Mouse (Mus musculus) adrenal gland, adult (tissue): ENCODE measurements around the gene Igsf3.
A peak's percentile ranks its signal among the peaks of the same experiment; 100 is the strongest.

Experiments used
- DNase-seq, 2 experiments: peaks; one replicate each; pipeline ENCODE4 v3.0.0; 2022 to 2023; ENCODE audit warnings: low spot score in 1 of 2; ENCODE audit not compliant: inconsistent age in 2 of 2

Igsf3 gene

DNA sequence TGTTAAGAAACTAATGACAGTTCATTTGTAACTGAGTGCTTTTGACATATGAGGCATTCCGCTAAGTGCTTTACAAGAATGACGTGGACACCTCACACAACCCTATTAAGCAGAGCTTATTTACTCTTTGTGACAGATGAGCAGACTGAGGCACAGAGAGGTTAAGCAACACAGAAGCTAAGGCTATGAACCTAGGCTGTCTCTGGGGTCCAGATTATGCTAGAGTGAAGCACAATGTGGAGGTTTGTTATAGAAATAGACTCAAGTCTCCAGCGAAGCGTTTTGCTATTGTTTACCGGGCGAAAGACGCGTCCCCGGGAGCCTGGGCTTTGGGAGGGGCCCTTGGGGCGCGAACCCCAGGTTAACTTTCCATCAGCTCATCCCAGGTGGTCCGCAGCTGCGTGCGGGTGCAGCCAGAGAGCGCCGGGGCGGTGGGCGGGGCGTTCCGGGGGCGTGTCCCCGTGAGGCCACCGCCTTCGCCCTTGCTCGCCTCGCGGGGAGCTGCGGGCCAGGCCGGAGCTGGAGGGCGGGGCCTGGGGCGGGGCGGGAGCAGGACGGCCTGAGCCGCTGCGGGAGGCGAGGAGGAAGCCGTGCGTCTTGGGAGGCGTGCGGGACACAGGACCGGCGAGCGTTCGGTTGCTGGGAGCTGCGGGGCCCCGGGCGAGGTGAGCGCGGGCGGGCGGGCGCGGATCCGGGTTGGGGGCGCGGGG is at the start of gene Igsf3:
Igsf3 (plus strand) TSS at position 546 of the 710 bp plus-strand sequence.
- DNase-seq = peak; percentile 90 to 94

DNA sequence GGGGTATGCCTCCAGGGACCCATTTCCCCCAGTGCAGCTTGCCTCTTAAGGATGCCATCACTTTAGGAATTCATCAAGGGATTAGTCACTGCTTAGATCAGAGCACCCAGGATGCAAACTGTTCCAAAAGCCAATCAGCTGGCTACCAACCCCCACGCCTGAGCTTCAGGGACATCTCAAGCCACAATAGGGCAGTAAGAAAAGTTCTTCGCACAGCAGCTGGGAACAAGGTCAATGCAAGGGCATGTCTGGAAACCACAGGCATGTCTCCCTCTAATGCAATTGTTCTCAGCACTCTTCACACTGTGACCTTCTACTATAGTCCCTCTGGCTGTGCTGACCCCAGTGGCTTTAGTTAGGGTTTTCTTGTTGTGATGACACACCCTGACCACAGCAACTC is 49.6 kb upstream of the Igsf3 start:
- peak in 1 of 2 experiments; percentile 15 for DNase-seq

DNA sequence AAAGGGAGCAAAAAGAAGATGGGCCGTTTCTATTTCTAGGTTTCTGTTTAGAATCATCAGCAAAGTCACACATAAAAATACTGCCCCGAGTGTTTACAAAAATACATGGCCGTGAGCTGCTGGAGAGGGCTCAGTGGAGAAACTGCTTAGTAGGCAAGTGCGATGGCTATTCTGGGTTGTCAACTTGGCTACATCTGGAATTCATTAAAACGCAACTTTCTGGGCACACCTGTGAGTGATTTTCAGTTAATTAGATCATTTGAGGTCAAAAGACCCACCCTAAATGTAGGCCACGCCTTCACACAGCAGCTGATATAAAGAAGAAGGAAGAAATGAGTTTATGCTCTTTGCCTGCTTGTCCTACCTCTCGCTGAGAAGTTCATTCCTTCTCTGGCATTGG is 48.3 kb upstream of the Igsf3 start:
- DNase-seq = no peak

DNA sequence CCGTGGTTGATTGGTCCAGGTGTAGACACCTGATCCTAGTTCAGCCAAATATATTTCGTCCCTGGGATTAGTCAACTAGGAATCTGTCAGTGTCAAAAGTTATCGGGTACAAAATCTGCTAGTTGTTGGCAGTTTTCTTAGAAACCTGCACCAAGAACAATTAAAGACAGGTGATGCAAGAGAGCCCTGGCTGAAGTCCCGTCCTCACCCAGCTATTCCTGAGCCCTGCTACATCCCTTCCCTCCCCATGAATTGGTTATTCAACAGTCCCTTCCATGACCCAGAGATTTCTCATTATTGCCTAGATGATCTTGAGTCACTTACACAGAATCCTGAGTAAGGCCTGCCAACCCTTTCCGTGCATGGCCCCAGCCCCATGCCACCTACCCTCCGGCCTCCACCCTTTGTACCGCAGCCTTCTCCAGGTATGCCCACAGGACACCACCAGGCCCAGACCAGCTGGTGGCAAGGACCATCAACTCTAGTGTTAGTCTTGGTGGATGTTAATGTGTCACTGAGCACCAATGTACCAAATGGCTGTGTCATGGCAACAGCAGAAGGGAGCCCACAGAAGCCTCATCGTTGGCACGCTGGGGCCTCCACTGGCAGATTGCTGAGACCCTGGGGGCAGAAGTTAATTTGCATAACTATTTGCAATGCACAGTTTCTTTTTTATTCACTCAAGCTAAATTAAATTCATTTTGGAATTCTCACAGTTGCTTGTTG is 33.5 kb upstream of the Igsf3 start:
- DNase-seq = no peak

DNA sequence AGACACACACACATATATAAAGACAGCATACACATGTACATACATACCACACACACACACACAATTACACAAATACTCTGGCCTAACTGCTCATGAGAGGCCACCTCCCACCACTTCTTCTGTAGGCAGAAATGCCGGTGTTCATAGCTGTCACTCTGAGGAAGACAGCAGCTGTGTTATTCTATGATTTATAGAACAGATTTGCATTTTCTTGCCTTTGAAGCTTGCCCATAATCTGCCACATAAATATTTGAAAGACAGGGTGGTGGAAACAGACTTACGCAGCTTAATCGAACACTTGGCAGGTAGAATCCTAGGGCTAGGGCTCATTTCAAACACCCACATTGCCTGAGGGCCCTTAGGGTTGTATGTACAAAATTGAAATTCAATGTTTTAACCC is 32.6 kb upstream of the Igsf3 start:
- DNase-seq = no peak

DNA sequence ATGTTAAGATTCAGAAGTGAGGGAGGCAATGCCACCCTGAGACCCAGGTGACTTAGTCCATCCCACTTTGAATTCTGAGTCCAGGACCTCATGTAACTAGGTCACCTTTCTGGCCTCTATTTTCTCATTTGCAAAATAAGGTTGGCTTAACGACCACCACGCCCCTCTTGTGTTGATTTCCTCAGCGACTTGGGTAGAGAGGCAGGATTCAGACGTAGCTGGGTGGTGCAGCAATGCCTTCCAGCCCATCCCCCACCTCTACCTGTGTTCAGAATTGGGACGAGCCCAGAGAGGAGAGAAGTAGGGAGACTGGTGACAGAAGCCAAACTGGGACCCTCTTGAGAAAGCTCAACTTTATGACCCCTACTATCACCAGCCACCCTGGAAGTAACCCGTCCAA is 31.6 kb upstream of the Igsf3 start:
- no peak for DNase-seq

DNA sequence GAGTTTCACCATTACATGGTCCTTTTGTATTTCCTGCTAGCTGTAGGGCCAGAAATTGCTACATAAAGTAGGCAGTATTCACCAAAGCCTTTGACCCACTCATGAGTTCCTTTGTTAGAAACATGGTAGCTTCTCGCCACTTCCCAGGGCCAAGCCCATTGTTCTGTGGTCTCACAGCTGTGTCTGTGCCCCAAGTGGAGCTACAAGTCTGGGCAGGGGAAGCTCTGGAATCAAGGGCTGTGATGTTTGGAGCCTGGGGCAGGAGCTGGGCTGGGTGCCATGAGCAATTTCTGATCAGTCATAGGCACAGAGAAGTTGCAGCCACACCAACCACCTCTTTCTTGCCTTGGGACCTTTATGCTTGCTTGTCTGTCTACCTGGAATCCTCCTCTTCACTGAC is 30.1 kb upstream of the Igsf3 start:
- no peak for DNase-seq

DNA sequence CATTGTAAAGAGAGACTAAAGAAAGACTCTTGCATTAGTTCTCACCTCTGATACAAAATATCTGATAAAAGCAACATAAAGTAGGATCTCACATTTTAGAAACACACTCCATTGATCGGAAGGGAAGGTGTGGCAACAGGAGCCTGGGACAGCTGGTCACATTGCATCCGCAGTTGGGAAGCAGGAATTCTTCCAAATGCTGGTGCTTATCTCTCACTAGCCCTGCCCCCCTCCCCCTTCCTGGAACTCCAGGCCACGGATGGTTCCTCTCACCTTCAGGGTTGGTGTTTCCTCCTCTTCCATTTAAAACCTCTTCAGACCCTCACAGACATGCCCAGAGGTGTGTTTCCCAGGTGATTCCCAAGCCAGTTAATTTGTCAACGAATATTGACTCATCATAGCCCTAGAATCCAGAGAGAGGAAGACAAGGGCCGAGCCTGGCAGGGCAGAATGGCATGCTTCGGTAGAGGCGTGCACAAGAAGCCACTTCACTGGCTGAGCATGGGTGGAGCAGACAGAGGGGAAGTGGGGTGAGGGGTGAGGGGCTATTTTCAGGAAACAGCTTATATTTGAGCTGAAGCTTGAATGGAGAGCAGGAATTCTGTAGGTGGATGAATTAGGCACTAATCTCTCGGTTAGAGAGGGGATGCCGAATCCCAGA is 28.3 kb upstream of the Igsf3 start:
- no peak for DNase-seq

DNA sequence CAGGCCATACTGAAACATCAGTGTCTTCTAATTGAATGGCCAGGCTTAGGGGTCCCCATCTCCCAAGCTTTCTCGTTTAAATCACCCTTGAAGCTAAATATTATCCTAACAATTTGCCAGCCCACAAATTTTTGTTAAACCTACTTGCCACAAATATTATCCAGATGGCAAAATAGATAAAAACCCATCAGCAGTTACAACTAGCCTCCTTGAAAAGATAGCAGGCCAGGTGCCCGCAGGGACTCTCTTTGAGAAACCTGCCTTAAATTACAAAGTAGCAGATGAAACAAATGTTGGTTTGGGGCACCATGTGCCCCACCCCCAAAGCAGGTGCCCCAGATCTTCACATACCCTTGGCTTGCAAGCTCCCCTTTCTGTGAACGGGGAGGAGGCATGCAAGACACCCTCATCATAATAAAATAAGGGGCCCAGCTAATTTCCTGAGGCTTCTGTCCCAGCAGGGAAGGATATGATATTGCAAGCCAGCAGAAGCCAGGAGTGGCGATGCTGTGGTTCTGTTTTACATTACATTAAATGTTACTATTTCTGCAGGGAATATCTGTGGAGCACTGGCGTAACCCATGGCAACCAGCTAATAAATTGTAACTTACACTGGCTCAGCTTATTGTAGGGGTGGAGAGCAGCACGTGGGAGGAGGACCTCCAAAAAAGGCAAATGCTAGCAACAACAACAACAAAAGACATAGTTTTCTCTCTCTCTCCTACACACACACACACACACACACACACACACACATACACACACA is 27.2 kb upstream of the Igsf3 start:
- no peak for DNase-seq

DNA sequence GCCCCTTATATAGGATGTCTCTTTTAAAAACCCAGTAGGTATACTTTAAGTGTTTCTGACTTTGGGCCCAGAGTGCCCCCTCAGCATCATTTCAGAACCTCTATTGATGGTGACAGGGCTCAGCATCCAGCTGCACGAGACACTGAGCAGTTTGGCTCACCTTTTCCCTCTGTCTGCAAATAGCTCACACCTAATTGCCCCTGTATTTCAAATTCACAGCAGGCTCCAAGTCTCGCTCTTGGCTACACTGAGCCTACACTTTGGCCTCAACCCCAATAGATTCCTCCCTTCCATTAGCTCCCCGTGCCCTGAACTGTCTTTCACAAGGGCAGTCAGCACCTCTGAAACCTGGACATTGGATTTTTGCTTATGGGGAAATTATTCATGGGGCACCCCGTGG is 26.5 kb upstream of the Igsf3 start:
- no peak for DNase-seq

DNA sequence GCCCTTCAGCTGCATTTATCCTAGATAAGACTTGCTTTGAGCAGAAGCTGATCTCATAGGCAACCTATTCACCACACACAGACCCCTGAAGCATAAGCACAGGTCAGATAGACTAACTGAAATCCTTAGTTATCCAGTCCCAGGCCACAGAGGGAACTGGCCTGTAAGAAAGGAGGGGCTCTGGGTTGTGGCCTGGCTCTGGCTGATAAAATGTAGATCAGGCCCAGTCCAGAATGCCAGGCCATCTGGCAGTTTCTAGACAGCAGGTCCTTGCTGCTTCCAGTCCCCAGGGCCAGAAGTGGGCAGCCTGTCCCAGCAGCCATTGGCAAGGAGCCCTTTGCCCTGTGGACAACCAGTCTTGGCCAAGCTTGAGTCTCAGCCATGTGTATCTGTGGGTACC is 22.4 kb upstream of the Igsf3 start:
- peak in 1 of 2 experiments; percentile 53 for DNase-seq

DNA sequence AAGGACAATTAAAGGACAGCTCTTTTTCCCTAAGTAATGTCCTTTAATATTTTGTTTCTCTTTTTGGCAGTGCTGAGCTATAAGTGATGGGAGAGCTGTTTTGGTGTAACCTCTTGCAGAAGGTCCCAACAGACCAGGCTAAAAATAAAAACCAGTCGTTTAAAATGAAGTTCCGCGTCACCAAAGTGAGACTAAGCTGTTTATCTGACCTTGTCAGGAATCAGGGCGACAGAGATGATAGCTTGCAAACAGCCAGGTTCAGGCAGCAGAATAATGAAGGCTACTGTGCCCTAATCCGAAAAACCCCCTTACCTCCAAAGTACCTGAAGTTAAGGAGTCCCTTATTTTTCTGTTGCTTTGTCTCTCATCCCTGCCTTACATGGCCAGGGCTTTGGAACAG is 21.2 kb upstream of the Igsf3 start:
- DNase-seq = no peak

DNA sequence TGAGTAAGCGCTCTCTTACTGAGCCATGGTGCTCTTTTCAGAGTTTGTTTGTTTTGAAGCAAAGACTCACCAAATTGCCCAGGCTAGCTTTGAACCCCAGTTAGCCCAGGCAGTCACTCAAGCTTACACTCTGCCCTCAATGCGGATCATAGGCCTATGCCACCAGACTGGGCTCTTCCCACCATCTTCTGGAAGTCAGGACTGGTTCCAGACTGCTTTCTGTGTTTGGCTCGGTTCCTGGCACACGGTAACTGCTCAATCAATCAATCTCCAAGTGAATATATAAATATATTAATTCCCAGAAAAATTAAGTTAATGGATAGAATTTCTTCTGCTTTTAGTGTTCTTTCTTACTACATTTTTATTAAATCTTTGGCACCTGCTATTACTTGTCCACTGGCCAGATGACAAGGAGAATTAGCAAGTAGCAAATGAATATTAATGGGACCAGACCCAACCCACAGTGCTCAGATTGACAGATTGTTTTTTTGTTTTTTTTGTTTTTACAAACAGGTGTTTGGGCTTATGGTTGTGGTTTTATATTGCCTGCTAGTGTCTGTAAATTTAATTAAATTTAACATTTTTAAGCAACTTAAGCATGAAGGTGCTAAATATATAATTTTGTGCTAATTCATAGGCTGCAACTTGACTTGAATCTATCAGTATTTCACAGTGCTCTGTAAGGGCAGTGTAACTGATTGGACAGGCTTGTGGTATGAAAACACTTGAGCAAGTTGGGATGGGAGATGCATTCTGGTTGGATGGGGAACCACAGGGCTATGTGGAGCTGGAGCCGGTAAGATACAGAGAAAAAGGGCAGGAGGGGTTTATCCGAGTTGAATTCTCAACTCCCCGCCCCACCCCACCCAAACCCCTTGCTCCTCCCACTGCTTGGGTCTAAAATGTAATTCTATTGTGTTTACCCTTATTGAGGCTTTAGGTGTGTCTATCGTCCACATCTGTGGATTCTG is 20.0 kb upstream of the Igsf3 start:
- no peak for DNase-seq

DNA sequence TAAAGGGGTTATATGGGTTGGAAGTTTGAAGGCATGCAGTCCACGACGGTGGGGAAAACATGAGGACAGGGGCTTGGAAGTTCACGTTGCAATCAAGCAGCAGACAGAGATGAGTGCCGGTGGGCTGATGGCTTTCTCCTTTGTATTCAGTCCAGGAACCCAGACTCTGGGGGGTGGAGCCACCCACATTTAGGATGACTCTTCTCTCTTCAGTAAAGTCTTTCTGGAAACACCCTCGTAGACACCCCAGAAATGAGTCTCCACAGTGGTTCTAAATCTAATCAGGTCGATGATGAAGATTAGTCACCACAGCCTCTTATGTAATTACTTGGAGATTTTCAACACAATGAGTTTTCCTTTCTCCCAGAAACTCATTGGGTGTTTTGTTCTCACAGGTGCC is 16.1 kb upstream of the Igsf3 start:
- DNase-seq = no peak

DNA sequence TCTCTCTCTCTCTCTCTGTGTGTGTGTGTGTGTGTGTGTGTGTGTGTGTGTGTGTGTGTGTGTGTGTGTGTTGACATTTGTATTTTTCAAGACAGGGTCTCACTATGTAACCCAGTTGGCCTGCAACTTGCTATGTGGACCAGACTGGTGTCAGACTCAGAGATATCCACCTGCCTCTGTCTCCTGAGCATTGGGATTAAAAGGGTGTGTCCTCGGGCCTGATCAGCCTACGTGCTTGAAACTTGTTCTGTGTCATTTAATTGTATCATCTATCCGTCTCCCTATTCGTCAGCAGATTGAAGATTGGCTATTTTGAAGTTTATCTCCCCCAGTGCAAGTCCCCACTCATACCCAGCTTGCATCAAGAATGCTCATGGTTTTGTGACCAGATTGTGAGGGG is 14.5 kb upstream of the Igsf3 start:
- DNase-seq = no peak

DNA sequence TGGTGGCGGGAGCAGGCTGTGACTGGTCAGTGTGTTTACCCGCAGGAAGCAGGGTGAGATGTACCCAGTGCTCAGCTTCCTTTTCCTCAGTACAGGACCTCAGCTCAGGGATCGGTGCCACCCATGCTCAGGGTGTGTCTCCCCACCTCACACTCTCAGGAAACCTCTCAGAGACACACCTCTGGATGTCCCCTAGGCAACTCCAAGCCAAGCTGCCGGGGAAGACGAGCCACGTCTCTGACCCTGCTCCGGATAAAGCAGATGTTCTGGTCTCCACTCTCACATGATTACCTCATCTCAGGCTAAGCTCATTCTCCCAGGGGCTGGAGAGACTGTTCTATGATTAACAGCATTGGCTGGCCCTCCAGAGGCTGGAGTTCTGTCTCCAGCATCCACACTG is 13.3 kb upstream of the Igsf3 start:
- no peak for DNase-seq

DNA sequence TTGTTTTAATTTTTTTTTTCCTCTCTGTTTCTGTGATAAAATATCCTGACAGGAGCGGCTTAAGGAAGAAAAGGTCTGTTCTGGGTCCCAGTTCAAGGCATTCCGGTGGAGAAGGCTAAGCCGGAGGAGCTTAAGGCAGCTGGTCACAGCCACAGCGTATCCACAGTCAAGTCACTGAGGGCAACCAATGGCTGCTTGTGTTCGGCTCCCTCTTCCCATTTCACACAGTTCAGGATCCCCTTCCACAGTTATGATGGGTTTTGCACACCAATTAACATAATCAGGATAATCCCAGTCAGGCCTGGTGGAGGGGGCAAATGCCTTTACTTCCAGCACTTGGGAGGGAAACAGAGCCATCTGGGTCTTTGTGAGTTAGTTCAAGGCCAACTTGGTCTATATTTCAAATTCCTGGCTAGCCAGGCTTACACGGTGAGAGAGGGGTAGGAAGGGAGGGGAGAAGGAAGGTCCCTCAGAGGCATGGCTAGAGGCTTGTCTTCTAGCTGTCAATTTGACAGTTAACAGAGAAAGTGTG is 11.7 kb upstream of the Igsf3 start:
- no peak for DNase-seq

DNA sequence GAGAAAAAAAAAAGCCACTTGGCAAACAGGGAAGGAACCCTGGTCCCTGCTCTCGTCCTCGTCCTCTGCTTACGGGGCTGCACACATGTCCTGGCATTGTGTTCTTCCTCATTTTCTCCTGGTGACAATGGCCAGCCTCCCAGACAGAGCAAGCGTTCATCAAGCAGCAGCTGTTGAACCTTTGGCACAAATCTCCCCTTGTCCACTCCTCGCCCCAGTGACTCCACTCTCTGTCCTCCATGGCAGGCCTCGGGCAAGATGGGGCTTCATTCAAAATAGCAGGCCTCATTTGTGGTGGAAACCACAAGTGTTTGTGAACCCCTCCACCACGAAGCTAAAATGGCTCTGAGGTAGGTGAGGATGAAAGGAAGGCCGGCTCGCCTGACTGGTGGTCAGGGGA is 11.0 kb upstream of the Igsf3 start:
- no peak for DNase-seq

DNA sequence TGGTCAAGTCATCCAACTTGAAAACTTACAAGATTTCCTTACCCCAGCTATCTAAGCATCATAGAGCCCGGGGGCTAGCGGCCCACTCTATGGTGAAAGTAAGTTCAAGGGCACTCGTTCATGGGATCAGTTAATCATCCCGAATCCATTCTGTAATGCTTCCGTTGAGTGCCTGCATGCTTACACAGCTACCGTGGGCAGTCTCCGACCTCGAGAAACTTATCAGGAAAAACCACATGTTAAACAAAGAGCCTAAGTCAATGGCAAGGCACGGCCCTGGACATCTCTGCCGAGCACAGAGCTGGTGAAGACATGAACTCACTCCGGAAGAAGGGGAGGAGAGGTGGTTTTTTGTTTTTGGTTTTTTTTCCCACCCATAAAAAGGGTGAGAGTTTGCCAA is 9.5 kb upstream of the Igsf3 start:
- peak; percentile 29 to 55 for DNase-seq

DNA sequence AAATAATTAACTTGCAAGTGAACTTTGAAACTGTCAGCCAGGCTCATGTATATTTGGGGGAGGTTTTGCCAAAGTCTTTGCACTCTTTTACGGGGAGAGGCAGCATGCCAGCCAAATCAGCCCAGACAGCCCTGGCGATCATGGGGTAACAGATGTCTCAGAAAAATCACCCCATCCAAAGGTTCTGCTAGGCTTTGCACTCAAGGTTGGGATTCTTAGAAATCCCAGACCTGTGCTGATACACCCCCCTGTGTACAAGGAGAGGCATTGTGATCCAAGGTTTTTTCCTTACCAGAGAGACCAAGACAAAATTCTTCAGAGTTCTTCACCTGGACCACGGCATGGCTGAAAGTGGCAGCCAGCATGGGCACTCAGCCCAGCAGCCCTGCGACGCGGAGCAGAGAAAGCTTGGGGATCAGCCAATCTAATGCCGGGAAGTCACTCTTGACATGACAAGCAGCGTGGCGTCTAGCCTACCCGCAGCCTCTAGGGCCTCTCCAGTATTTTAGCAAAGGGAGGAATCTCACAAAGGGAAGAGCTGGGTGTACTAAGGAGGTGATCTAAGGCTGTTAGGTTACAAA is 7.5 kb upstream of the Igsf3 start:
- DNase-seq = no peak
